In genomic region chr17:12854386-12854785, GRCm38 (mm10) we compare ENCODE assay signal across 27 mouse cellular contexts. TPM values are rescaled to one million over a fixed set of nuclear protein-coding genes. Genes with fewer than 3 reads are reported as not detected.
DNase-seq lines count a peak whose midpoint lies in the region; ATAC-seq and TF ChIP-seq lines count a peak whose summit lies in the region.
"Had no signal": no experiment of that assay in that cellular context is flagged by ENCODE, and none has a peak within 500 bp of the region (broad histone marks: within the 10 kb centered on the region; RNA-seq: fewer than 3 reads in every experiment).

No protein-coding gene starts in this region.

- no peaks in the 10 kb centered on the region for H3K36me3 ChIP-seq in kidney, adult 2 months (ENCODE audit: control insufficient read depth, insufficient read depth, low read length)
- no peaks in the 10 kb centered on the region for H3K36me3 ChIP-seq in kidney, embryonic 15.5 days
- H3K36me3 ChIP-seq: forebrain, embryonic 10.5 days; G1E; hindbrain, embryonic 10.5 days; hindbrain, embryonic 13.5 days had no signal

- no peak for ATAC-seq in kidney, embryonic 15.5 days (replicated peaks; ENCODE audit: low FRiP score)
- ATAC-seq: forebrain, embryonic 14.5 days; forebrain, postnatal 0 days; hindbrain, embryonic 16.5 days; Patski had no signal

- no peak overlapping the region for H3K27ac ChIP-seq in kidney, adult 2 months (ENCODE audit: insufficient read depth, low read depth, low read length)
- H3K27ac ChIP-seq in kidney, embryonic 15.5 days = no peak overlapping the region
- H3K27ac ChIP-seq in layer of hippocampus, adult 2 months = 0 out of 2 replicates have a peak overlapping the region, but pooled peaks have one; percentile 21
- peak overlapping the region; percentile 16; the same call in 1 of the 2 replicates for H3K27ac ChIP-seq in olfactory bulb, adult 2 months (ENCODE audit: insufficient read depth, low read depth, low read length)
- H3K27ac ChIP-seq: forebrain, embryonic 10.5 days; gastrocnemius, adult 2 months; hindbrain, embryonic 10.5 days; hindbrain, embryonic 13.5 days had no signal

- WGBS in kidney, adult 2 months = 66% methylated on average over 11 of the region's 11 CpGs
- WGBS in kidney, embryonic 15.5 days = 94% methylated on average over 11 of the region's 11 CpGs
- WGBS in olfactory bulb, adult 2 months = 93% methylated on average over 11 of the region's 11 CpGs

- intact Hi-C loops in heart, postnatal 25 days (cut with DNase I) = no loop called here

- no peak overlapping the region for H3K4me3 ChIP-seq in kidney, adult 2 months (ENCODE audit: insufficient read depth, low read depth, low read length)
- H3K4me3 ChIP-seq in kidney, embryonic 15.5 days (replicated peaks) = no peak overlapping the region
- no peak overlapping the region for H3K4me3 ChIP-seq in layer of hippocampus, adult 2 months
- no peak overlapping the region for H3K4me3 ChIP-seq in olfactory bulb, adult 2 months (ENCODE audit: insufficient read depth, low read depth, low read length)
- H3K4me3 ChIP-seq: forebrain, embryonic 10.5 days; gastrocnemius, adult 2 months; hindbrain, embryonic 10.5 days; hindbrain, embryonic 13.5 days had no signal

- no peaks in the 10 kb centered on the region for H3K27me3 ChIP-seq in kidney, adult 2 months (replicated peaks; ENCODE audit: control insufficient read depth, insufficient read depth, low read length)
- H3K27me3 ChIP-seq in kidney, embryonic 15.5 days = no peaks in the 10 kb centered on the region
- H3K27me3 ChIP-seq: CH12.LX; hindbrain, embryonic 13.5 days had no signal

- no peaks in the 10 kb centered on the region for H3K9me3 ChIP-seq in kidney, embryonic 15.5 days (replicated peaks)
- H3K9me3 ChIP-seq: forebrain, embryonic 10.5 days; G1E; hindbrain, embryonic 10.5 days; hindbrain, embryonic 13.5 days had no signal

- no peak overlapping the region for H3K9ac ChIP-seq in kidney, embryonic 15.5 days
- H3K9ac ChIP-seq: forebrain, postnatal 0 days; hindbrain, embryonic 13.5 days had no signal

- TF ChIP-seq POLR2A in kidney, adult 2 months (IDR thresholded peaks at IDR 0.05; ENCODE audit: low read depth, low read length) = no peak
- no peak for TF ChIP-seq POLR2A in olfactory bulb, adult 2 months (IDR thresholded peaks at IDR 0.05; ENCODE audit: insufficient read depth, low read depth, low read length)

- peak; percentile 76 for DNase-seq in kidney, adult 2 months
- no peak for DNase-seq in layer of hippocampus, adult 2 months (ENCODE audit: low spot score in 2 of 2)
- no peak for DNase-seq in layer of hippocampus, adult 11-12 months (ENCODE audit: low spot score)
- no peak for DNase-seq in heart, postnatal 25 days (ENCODE audit: low spot score)
- DNase-seq: adrenal gland, postnatal 10 days; adrenal gland, postnatal 36 days; B cell, adult 2 months; cerebellum, adult 9-10 months; cerebellum, postnatal 14 days; forebrain, postnatal 0 days; gastrocnemius, adult 2 months; gastrocnemius, postnatal 14 days; heart, adult 11 months; heart, postnatal 36 days had no signal

- peaks cover under 1% of the 10 kb centered on the region; the same call in 1 of the 2 replicates for H3K4me1 ChIP-seq in kidney, adult 2 months (ENCODE audit: control insufficient read depth, insufficient read depth, low read length)
- H3K4me1 ChIP-seq in kidney, embryonic 15.5 days = 0 out of 2 replicates have a peak, but pooled peaks cover 4% of the 10 kb centered on the region
- H3K4me1 ChIP-seq in olfactory bulb, adult 2 months (ENCODE audit: control insufficient read depth, insufficient read depth, low read length) = peaks cover 22% of the 10 kb centered on the region
- H3K4me1 ChIP-seq: forebrain, embryonic 10.5 days; hindbrain, embryonic 10.5 days; hindbrain, embryonic 13.5 days had no signal

- no peak for TF ChIP-seq CTCF in kidney, adult 2 months (conservative IDR thresholded peaks at IDR 0.05; ENCODE audit: insufficient read depth, insufficient read length, low read depth, low read length)
- no peak for TF ChIP-seq CTCF in layer of hippocampus, adult 2 months (conservative IDR thresholded peaks at IDR 0.05)
- no peak for TF ChIP-seq CTCF in olfactory bulb, adult 2 months (IDR thresholded peaks at IDR 0.05; ENCODE audit: insufficient read depth, low read depth, low read length)

- no peak overlapping the region for H3K4me2 ChIP-seq in kidney, embryonic 15.5 days
- H3K4me2 ChIP-seq: heart, embryonic 11.5 days; hindbrain, embryonic 13.5 days had no signal

RNA-seq across cellular contexts. Expression of gene Mas1, which starts 13.6 kb away (rescaled TPM):
- polyA plus RNA-seq in kidney, adult 2 months (2012; rRNA removed) = 0.48 and 1.4 TPM in 2 replicates
- polyA plus RNA-seq in kidney, embryonic 15.5 days (2015; fragmentation: Nextera tagmentation; extraction: Ambion mirVana) = 0.77 and 1.0 TPM in 2 replicates
- 10 to 100 TPM; 56.2 to 56.3 TPM for total RNA-seq in layer of hippocampus, adult 2 months (2021)
- polyA plus RNA-seq in olfactory bulb, adult 2 months (2012; ENCODE audit: insufficient read depth, insufficient read length, low replicate concordance, missing spikeins) = not detected in 2 replicates
- 1 to 10 TPM in 1 of 2 experiments, under 1 TPM in 1; 0.42 to 1.8 TPM for total RNA-seq in heart, postnatal 25 days (2021)
- total RNA-seq: adrenal gland, adult 18-20 months; adrenal gland, postnatal 36 days; CH12.LX; G1E had no signal
- polyA plus RNA-seq: forebrain, embryonic 14.5 days; G1E; Patski had no signal

RNA-seq across cellular contexts. Expression of gene Mrgprh, which starts 21.4 kb away (rescaled TPM):
- 0.31 and 0.52 TPM in 2 replicates for polyA plus RNA-seq in kidney, adult 2 months (2012; rRNA removed)
- not detected in 2 replicates for polyA plus RNA-seq in kidney, embryonic 15.5 days (2015; fragmentation: Nextera tagmentation; extraction: Ambion mirVana)
- total RNA-seq in layer of hippocampus, adult 2 months (2021) = under 1 TPM in 1 of 2 experiments, not detected in 1; 0.25 TPM
- not detected in 2 replicates for polyA plus RNA-seq in olfactory bulb, adult 2 months (2012; ENCODE audit: insufficient read depth, insufficient read length, low replicate concordance, missing spikeins)
- total RNA-seq in heart, postnatal 25 days (2021) = 1 to 10 TPM; 5.3 to 5.4 TPM
- total RNA-seq: CH12.LX; forebrain, postnatal 0 days had no signal
- polyA plus RNA-seq: embryonic facial prominence, embryonic 11.5 days; forebrain, embryonic 10.5 days; forebrain, embryonic 14.5 days; forebrain, postnatal 0 days; G1E; hindbrain, embryonic 10.5 days; hindbrain, embryonic 13.5 days; hindbrain, embryonic 16.5 days; Patski had no signal

RNA-seq across cellular contexts. Expression of gene Pnldc1, which starts 55.6 kb away (rescaled TPM):
- polyA plus RNA-seq in kidney, adult 2 months (2012; rRNA removed) = 1.7 and 2.1 TPM in 2 replicates
- 1.5 and 2.5 TPM in 2 replicates for polyA plus RNA-seq in kidney, embryonic 15.5 days (2015; fragmentation: Nextera tagmentation; extraction: Ambion mirVana)
- total RNA-seq in layer of hippocampus, adult 2 months (2021) = 1 to 10 TPM; 3.9 to 6.2 TPM
- polyA plus RNA-seq in olfactory bulb, adult 2 months (2012; ENCODE audit: insufficient read depth, insufficient read length, low replicate concordance, missing spikeins) = not detected in 2 replicates
- under 1 TPM; 0.42 to 0.55 TPM for total RNA-seq in heart, postnatal 25 days (2021)
- polyA plus RNA-seq: G1E had no signal

Comparison
In these comparisons a context has a peak if more than half of its experiments do, and no peak if none do; other contexts are left out.
1. H3K27ac ChIP-seq: peak in layer of hippocampus, adult 2 months (single experiment) and olfactory bulb, adult 2 months (single experiment); none in kidney, adult 2 months (single experiment) and kidney, embryonic 15.5 days (single experiment).